Mouse (Mus musculus): Measurements from ENCODE around the gene D430019H16Rik.

DNA sequence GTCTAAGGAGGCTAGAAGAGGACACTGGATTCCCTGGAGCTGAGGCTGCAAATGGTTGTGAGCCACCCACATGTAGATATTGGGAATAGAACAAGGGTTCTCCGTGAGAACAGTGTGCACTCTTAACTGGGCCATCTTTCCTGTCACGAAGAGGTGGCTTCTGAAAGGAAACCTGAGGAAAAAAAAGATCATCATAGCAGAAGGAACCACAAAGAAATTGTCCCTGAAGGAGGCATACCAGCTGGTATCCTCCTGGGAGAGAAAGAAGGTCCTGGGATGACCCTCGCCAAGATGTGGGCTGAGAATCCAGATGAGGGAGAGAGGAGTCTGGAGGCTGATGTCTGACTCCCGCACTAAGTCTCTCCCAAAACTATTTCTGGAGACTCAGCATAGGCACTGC lies 4.4 kb upstream of the D430019H16Rik start:
- TF ChIP-seq POLR2A (IDR thresholded peaks at IDR 0.05; ENCODE audit: borderline replicate concordance, insufficient read depth, low read length) (no peak), CTCF (IDR thresholded peaks at IDR 0.05; ENCODE audit: borderline replicate concordance, insufficient read depth, low read depth, low read length) (no peak)

All from cerebellum, adult 2 months (tissue).